Mouse (Mus musculus): ENCODE measurements around the gene Atxn7l1. TPM values are rescaled to one million over a fixed set of nuclear protein-coding genes. Genes with fewer than 3 reads are reported as not detected.

The Atxn7l1 gene
- polyA plus RNA-seq, 1 experiment from 2014 or later = 25.7 TPM

GRCm38 (mm10) chr12:33325424-33325823 is 177.9 kb downstream of the Atxn7l1 start:
- Histone ChIP-seq H3K4me1 (replicated peaks; ENCODE audit: control insufficient read depth, insufficient read depth, low read length) (peaks cover 4% of the 10 kb centered on the region; the same call in 1 of the 2 replicates), H3K36me3 (replicated peaks; ENCODE audit: control insufficient read depth, insufficient read depth) (0 out of 2 replicates have a peak, but pooled peaks cover 3% of the 10 kb centered on the region), H3K27ac (no peak overlapping the region), H3K4me3 (replicated peaks; ENCODE audit: low read length) (no peak overlapping the region), H3K9ac (no peak overlapping the region), H3K4me2 (replicated peaks) (no peak overlapping the region), H3K9me3 (ENCODE audit: control insufficient read depth, low read length) (no peaks in the 10 kb centered on the region), H3K27me3 (ENCODE audit: control insufficient read depth, insufficient read depth, low read length) (no peaks in the 10 kb centered on the region)
- 75% methylated on average over 9 of the region's 9 CpGs for WGBS
- ATAC-seq (ENCODE audit: low FRiP score) (no peak), DNase-seq (ENCODE audit: low spot score) (no peak)

GRCm38 (mm10) chr12:33332046-33332445 is 184.6 kb downstream of the Atxn7l1 start:
- no peak overlapping the region for H3K27ac ChIP-seq

GRCm38 (mm10) chr12:33332796-33333195 is 185.3 kb downstream of the Atxn7l1 start:
- 47% methylated on average over 5 of the region's 5 CpGs for WGBS
- H3K9me3 ChIP-seq (ENCODE audit: control insufficient read depth, low read length) = no peaks in the 10 kb centered on the region
- H3K4me1 ChIP-seq (replicated peaks; ENCODE audit: control insufficient read depth, insufficient read depth, low read length) = peaks cover 10% of the 10 kb centered on the region; the same call in 1 of the 2 replicates
- no peak overlapping the region for H3K9ac ChIP-seq
- H3K4me2 ChIP-seq (replicated peaks) = no peak overlapping the region
- H3K27ac ChIP-seq = 0 out of 2 replicates have a peak overlapping the region, but pooled peaks have one; percentile 32
- H3K36me3 ChIP-seq (replicated peaks; ENCODE audit: control insufficient read depth, insufficient read depth) = no peaks in the 10 kb centered on the region
- no peak for DNase-seq (ENCODE audit: low spot score)
- H3K27me3 ChIP-seq (ENCODE audit: control insufficient read depth, insufficient read depth, low read length) = no peaks in the 10 kb centered on the region
- peak; percentile 17; the same call in 1 of the 2 replicates for ATAC-seq (ENCODE audit: low FRiP score)
- no peak overlapping the region for H3K4me3 ChIP-seq (replicated peaks; ENCODE audit: low read length)

More at GRCm38 (mm10) chr12:33332046-33332445, 184.6 kb downstream of the Atxn7l1 start:
- ATAC-seq (ENCODE audit: low FRiP score) (no peak), DNase-seq (ENCODE audit: low spot score) (no peak)
- Histone ChIP-seq H3K27me3 (ENCODE audit: control insufficient read depth, insufficient read depth, low read length) (no peaks in the 10 kb centered on the region), H3K4me2 (replicated peaks) (no peak overlapping the region), H3K9me3 (ENCODE audit: control insufficient read depth, low read length) (no peaks in the 10 kb centered on the region), H3K36me3 (replicated peaks; ENCODE audit: control insufficient read depth, insufficient read depth) (no peaks in the 10 kb centered on the region), H3K4me3 (replicated peaks; ENCODE audit: low read length) (no peak overlapping the region), H3K4me1 (replicated peaks; ENCODE audit: control insufficient read depth, insufficient read depth, low read length) (peaks cover 11% of the 10 kb centered on the region; the same call in 1 of the 2 replicates), H3K9ac (no peak overlapping the region)
- 78% methylated on average over 4 of the region's 4 CpGs for WGBS

- peak; percentile 89 for DNase-seq (ENCODE audit: low spot score)
- Histone ChIP-seq H3K36me3 (replicated peaks; ENCODE audit: control insufficient read depth, insufficient read depth) (no peaks in the 10 kb centered on the region), H3K4me1 (replicated peaks; ENCODE audit: control insufficient read depth, insufficient read depth, low read length) (peaks cover 10% of the 10 kb centered on the region; the same call in 1 of the 2 replicates), H3K4me2 (replicated peaks) (no peak overlapping the region), H3K9ac (no peak overlapping the region), H3K27me3 (ENCODE audit: control insufficient read depth, insufficient read depth, low read length) (peaks cover 3% of the 10 kb centered on the region; the same call in 1 of the 2 replicates), H3K9me3 (ENCODE audit: control insufficient read depth, low read length) (no peaks in the 10 kb centered on the region), H3K27ac (no peak overlapping the region), H3K4me3 (replicated peaks; ENCODE audit: low read length) (no peak overlapping the region)
- 32% methylated on average over 8 of the region's 8 CpGs for WGBS
- ATAC-seq (ENCODE audit: low FRiP score) = peak; percentile 84
Observed at GRCm38 (mm10) chr12:33333914-33334313, 186.4 kb downstream of the Atxn7l1 start.

- no peaks in the 10 kb centered on the region for H3K36me3 ChIP-seq (replicated peaks; ENCODE audit: control insufficient read depth, insufficient read depth)
- H3K27ac ChIP-seq = no peak overlapping the region
- no peaks in the 10 kb centered on the region for H3K9me3 ChIP-seq (ENCODE audit: control insufficient read depth, low read length)
- H3K4me2 ChIP-seq (replicated peaks) = no peak overlapping the region
- DNase-seq (ENCODE audit: low spot score) = no peak
- no peak overlapping the region for H3K9ac ChIP-seq
- H3K4me3 ChIP-seq (replicated peaks; ENCODE audit: low read length) = no peak overlapping the region
- peaks cover 10% of the 10 kb centered on the region; the same call in 1 of the 2 replicates for H3K4me1 ChIP-seq (replicated peaks; ENCODE audit: control insufficient read depth, insufficient read depth, low read length)
- ATAC-seq (ENCODE audit: low FRiP score) = no peak
- 93% methylated on average over 2 of the region's 2 CpGs for WGBS
- H3K27me3 ChIP-seq (ENCODE audit: control insufficient read depth, insufficient read depth, low read length) = peaks cover 3% of the 10 kb centered on the region; the same call in 1 of the 2 replicates
Observed at GRCm38 (mm10) chr12:33334511-33334910, 187.0 kb downstream of the Atxn7l1 start.

GRCm38 (mm10) chr12:33334951-33335350 is 187.5 kb downstream of the Atxn7l1 start:
- peaks cover 3% of the 10 kb centered on the region; the same call in 1 of the 2 replicates for H3K27me3 ChIP-seq (ENCODE audit: control insufficient read depth, insufficient read depth, low read length)
- H3K9me3 ChIP-seq (ENCODE audit: control insufficient read depth, low read length) = no peaks in the 10 kb centered on the region
- H3K4me2 ChIP-seq (replicated peaks) = no peak overlapping the region
- DNase-seq (ENCODE audit: low spot score) (no peak), ATAC-seq (ENCODE audit: low FRiP score) (no peak)
- 83% methylated on average over 5 of the region's 5 CpGs for WGBS
- no peak overlapping the region for H3K27ac ChIP-seq
- H3K9ac ChIP-seq = no peak overlapping the region
- H3K4me3 ChIP-seq (replicated peaks; ENCODE audit: low read length) = no peak overlapping the region
- peaks cover 10% of the 10 kb centered on the region; the same call in 1 of the 2 replicates for H3K4me1 ChIP-seq (replicated peaks; ENCODE audit: control insufficient read depth, insufficient read depth, low read length)
- H3K36me3 ChIP-seq (replicated peaks; ENCODE audit: control insufficient read depth, insufficient read depth) = no peaks in the 10 kb centered on the region

GRCm38 (mm10) chr12:33335410-33335809 is 187.9 kb downstream of the Atxn7l1 start:
- no peak for ATAC-seq (ENCODE audit: low FRiP score)
- WGBS = 88% methylated on average over 4 of the region's 4 CpGs
- peaks cover 10% of the 10 kb centered on the region for H3K4me1 ChIP-seq (replicated peaks; ENCODE audit: control insufficient read depth, insufficient read depth, low read length)

GRCm38 (mm10) chr12:33336561-33337125 is 189.2 kb downstream of the Atxn7l1 start:
- WGBS = 56% methylated on average over 10 of the region's 10 CpGs
- H3K4me2 ChIP-seq (replicated peaks) = no peak overlapping the region
- peaks cover 18% of the 10 kb centered on the region for H3K4me1 ChIP-seq (replicated peaks; ENCODE audit: control insufficient read depth, insufficient read depth, low read length)
- H3K9me3 ChIP-seq (ENCODE audit: control insufficient read depth, low read length) = no peaks in the 10 kb centered on the region
- no peak for ATAC-seq (ENCODE audit: low FRiP score)
- H3K4me3 ChIP-seq (replicated peaks; ENCODE audit: low read length) = no peak overlapping the region
- DNase-seq (ENCODE audit: low spot score) = no peak
- H3K9ac ChIP-seq = no peak overlapping the region
- H3K27ac ChIP-seq = no peak overlapping the region
- no peaks in the 10 kb centered on the region for H3K36me3 ChIP-seq (replicated peaks; ENCODE audit: control insufficient read depth, insufficient read depth)
- H3K27me3 ChIP-seq (ENCODE audit: control insufficient read depth, insufficient read depth, low read length) = peaks cover 3% of the 10 kb centered on the region; the same call in 1 of the 2 replicates

More at GRCm38 (mm10) chr12:33335410-33335809, 187.9 kb downstream of the Atxn7l1 start:
- no peaks in the 10 kb centered on the region for H3K9me3 ChIP-seq (ENCODE audit: control insufficient read depth, low read length)
- H3K27me3 ChIP-seq (ENCODE audit: control insufficient read depth, insufficient read depth, low read length) = peaks cover 3% of the 10 kb centered on the region; the same call in 1 of the 2 replicates
- H3K4me3 ChIP-seq (replicated peaks; ENCODE audit: low read length) = no peak overlapping the region
- no peaks in the 10 kb centered on the region for H3K36me3 ChIP-seq (replicated peaks; ENCODE audit: control insufficient read depth, insufficient read depth)
- no peak overlapping the region for H3K4me2 ChIP-seq (replicated peaks)
- no peak overlapping the region for H3K27ac ChIP-seq
- no peak overlapping the region for H3K9ac ChIP-seq
- no peak for DNase-seq (ENCODE audit: low spot score)

- DNase-seq (ENCODE audit: low spot score) (no peak), ATAC-seq (ENCODE audit: low FRiP score) (no peak)
- 37% methylated on average over 4 of the region's 4 CpGs for WGBS
Observed at GRCm38 (mm10) chr12:33337289-33337688, 189.8 kb downstream of the Atxn7l1 start.

More at GRCm38 (mm10) chr12:33337289-33337688, 189.8 kb downstream of the Atxn7l1 start:
- no peak overlapping the region for H3K4me3 ChIP-seq (replicated peaks; ENCODE audit: low read length)
- peaks cover 23% of the 10 kb centered on the region for H3K4me1 ChIP-seq (replicated peaks; ENCODE audit: control insufficient read depth, insufficient read depth, low read length)
- H3K4me2 ChIP-seq (replicated peaks) = no peak overlapping the region
- H3K9ac ChIP-seq = no peak overlapping the region
- no peaks in the 10 kb centered on the region for H3K36me3 ChIP-seq (replicated peaks; ENCODE audit: control insufficient read depth, insufficient read depth)
- H3K9me3 ChIP-seq (ENCODE audit: control insufficient read depth, low read length) = no peaks in the 10 kb centered on the region
- peaks cover 3% of the 10 kb centered on the region; the same call in 1 of the 2 replicates for H3K27me3 ChIP-seq (ENCODE audit: control insufficient read depth, insufficient read depth, low read length)
- no peak overlapping the region for H3K27ac ChIP-seq
